Mouse (Mus musculus): ENCODE measurements around the gene Vmn2r121. TPM values are rescaled to one million over a fixed set of nuclear protein-coding genes. Genes with fewer than 3 reads are reported as not detected.

Vmn2r121 gene
- polyA plus RNA-seq (2012; rRNA removed): not detected in 2 replicates

GRCm38 (mm10) chrX:124135852-124136251 lies at the start of gene Vmn2r121:
Gene Vmn2r121 (minus strand): TSS chrX:124135952.

Data from liver, embryonic 14 days (tissue).